Mouse (Mus musculus): ENCODE results near the gene Dusp19. TPM values are rescaled to one million over a fixed set of nuclear protein-coding genes. Genes with fewer than 3 reads are reported as not detected.

The Dusp19 gene
- total RNA-seq (2017), result 8.8 and 9.6 TPM in 2 replicates

- ATAC-seq (replicated peaks; ENCODE audit: low read depth, poor library complexity, severe bottlenecking), result peak; percentile 99
These were observed at the start of gene Dusp19, which contains the start of gene Nup35 for GRCm38 (mm10) chr2:80616854-80617737. Dusp19 (plus strand) TSS chr2:80617045. Nup35 (plus strand) TSS chr2:80617236.

DNA sequence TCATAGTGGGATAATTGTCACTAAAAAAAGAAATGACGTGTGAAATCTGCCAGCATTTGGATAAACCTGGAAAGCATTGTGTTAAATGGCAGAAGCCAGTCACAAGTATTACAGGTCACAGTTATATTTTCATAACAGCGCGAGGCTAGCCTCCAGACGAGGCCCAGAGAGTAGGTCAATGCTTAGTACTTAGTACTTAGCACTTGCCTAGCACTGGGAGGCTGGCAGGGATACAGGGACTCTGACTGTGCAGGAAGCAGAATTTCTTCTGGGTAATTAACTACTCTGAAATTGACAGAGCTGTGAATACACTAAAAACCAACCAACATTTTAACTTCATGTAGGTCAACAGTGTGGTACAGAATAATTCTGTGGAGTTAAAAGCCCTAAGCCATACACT lies 49.4 kb upstream of the Dusp19 start:
- ATAC-seq (replicated peaks; ENCODE audit: low read depth, poor library complexity, severe bottlenecking), result no peak

GRCm38 (mm10) chr2:80570656-80571055 lies 46.2 kb upstream of the Dusp19 start:
- ATAC-seq (replicated peaks; ENCODE audit: low read depth, poor library complexity, severe bottlenecking), result no peak

- ATAC-seq (replicated peaks; ENCODE audit: low read depth, poor library complexity, severe bottlenecking), result no peak
These were observed 39.6 kb upstream of the Dusp19 start for GRCm38 (mm10) chr2:80577286-80577685.

GRCm38 (mm10) chr2:80579253-80579891 lies 37.5 kb upstream of the Dusp19 start:
- peak; percentile 50 for ATAC-seq (replicated peaks; ENCODE audit: low read depth, poor library complexity, severe bottlenecking)

GRCm38 (mm10) chr2:80580311-80580961 lies 36.4 kb upstream of the Dusp19 start:
- no peak; the same call in 1 of the 2 replicates for ATAC-seq (replicated peaks; ENCODE audit: low read depth, poor library complexity, severe bottlenecking)

- peak; percentile 84 for ATAC-seq (replicated peaks; ENCODE audit: low read depth, poor library complexity, severe bottlenecking)
These were observed 35.7 kb upstream of the Dusp19 start, which contains the start of gene Nckap1 for GRCm38 (mm10) chr2:80581043-80581711. Nckap1 (minus strand) TSS chr2:80581380.

- ATAC-seq (replicated peaks; ENCODE audit: low read depth, poor library complexity, severe bottlenecking), result no peak
These were observed 34.5 kb upstream of the Dusp19 start for GRCm38 (mm10) chr2:80582356-80582755.

GRCm38 (mm10) chr2:80594215-80594918 lies 22.5 kb upstream of the Dusp19 start:
- ATAC-seq (replicated peaks; ENCODE audit: low read depth, poor library complexity, severe bottlenecking), result no peak

DNA sequence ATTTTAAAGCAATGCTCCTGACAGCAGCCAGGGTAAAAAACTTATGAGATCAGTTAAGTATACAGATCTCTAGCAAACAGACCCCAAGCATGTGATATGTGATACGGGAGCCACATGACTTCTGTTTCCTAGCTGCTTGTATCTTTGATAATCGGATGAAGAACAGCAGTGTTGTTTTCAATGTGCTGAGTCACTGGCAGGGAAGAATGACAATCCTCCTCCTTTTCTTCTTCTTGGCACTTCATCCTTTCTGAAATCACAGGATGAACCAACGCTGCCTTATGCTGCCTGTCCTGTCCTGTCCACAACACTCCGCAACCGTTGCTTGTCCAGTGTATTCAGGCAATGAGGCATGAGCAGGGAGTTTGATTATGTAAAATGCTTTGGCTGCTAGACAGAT lies 19.9 kb upstream of the Dusp19 start:
- ATAC-seq (replicated peaks; ENCODE audit: low read depth, poor library complexity, severe bottlenecking), result peak; percentile 32; the same call in 1 of the 2 replicates

DNA sequence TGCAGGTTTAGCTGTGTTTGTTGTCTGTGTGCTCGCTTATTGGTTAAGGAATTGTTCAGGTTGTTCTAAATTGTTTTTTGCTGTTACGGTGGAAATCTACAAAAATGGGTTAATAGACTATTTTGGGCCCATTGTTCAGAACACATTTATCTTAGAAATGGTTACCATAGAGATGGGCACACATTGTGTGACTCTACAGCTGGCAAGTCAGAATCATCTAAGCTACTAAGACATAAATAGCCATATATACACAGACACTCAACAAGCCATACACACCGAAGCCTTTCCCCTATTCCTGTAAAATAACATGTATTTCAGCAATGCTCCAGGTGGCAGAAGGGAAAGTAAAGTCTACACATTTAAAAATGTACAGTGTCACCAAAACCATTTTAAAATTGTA lies 17.0 kb upstream of the Dusp19 start:
- ATAC-seq (replicated peaks; ENCODE audit: low read depth, poor library complexity, severe bottlenecking), result no peak

DNA sequence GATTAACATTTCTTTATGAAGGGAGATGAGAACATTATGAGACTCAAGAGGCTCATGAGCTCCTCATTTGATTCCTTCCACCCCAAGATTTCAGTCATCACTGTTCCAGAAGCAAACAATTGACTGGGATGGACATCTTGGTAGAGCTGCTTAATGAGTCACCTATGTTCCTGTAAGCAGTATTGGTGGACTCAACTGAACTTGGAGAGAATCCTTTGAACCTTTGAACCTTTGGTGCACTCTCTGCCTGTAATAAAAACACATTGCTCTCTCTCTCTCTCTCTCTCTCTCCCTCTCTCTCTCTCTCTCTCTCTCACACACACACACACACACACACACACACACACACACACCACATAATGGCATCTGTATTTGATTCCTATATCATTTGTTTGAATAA lies 16.2 kb upstream of the Dusp19 start:
- ATAC-seq (replicated peaks; ENCODE audit: low read depth, poor library complexity, severe bottlenecking), result no peak

DNA sequence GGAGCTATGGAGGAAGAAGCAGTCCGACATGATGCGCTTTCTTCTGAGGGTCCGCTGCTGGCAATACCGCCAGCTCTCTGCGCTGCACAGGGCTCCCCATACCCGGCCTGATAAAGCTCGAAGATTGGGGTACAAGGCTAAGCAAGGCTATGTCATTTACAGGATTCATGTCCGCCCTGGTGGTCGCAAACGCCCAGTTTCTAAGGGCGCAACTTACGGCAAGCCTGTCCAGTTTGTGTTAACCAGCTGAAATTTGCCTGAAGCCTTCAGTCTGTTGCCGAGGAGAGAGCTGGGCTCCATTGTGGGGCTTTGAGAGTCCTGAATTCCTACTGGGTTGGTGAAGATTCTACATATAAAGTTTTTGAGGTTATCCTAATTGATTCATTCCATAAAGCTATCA lies 14.1 kb upstream of the Dusp19 start:
- no peak for ATAC-seq (replicated peaks; ENCODE audit: low read depth, poor library complexity, severe bottlenecking)

DNA sequence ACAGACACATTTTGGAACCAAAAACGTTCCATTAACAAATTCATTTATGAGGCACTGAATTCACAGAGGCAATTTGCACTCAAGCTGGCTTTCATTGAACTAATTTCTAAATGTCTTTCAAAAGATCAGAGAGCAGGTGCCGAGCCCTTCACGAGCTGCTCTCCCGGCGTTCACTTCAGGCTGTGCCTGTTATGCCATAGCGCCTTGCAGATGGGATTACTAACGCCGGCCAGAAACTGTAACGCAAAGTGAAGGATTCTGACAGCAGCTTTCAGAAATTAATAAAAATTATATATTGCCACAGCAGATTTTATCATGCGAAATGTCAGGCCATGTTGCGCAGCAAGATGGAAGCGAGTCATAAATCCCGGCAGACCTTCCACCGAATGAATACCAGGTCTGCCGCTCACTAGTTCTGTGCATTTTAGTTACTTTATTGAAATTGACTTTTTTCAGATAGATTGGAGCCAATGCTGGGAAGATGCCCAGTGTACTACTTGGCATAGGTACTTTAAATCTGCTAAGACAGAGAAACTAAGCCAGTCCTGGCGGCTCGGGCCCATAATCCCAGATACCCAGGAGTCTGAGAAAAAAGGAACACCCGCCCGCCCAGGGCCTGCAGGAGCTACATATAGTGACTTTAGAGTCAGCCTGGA lies 12.9 kb upstream of the Dusp19 start:
- ATAC-seq (replicated peaks; ENCODE audit: low read depth, poor library complexity, severe bottlenecking), result no peak

DNA sequence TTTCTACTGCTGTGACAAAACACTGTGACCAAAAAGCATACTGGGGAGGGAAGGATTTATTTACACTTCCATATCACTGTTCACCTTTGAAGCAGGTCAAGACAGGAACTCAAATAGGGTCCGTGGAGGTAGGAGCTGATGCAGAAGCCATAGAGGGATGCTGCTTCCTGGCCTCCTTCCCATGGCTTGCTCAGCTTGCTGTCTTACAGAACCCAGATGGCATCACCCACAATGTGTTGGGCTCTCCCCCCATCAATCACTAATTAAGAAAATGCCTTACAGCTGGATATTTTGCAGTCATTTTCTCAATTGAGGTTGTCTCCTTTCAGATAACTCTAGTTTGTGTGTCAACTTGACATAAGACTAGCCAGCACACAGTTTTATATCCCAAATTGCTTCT lies 4.6 kb upstream of the Dusp19 start:
- ATAC-seq (replicated peaks; ENCODE audit: low read depth, poor library complexity, severe bottlenecking), result no peak

- no peak for ATAC-seq (replicated peaks; ENCODE audit: low read depth, poor library complexity, severe bottlenecking)
These were observed 4.0 kb upstream of the Dusp19 start for GRCm38 (mm10) chr2:80612796-80613195.

DNA sequence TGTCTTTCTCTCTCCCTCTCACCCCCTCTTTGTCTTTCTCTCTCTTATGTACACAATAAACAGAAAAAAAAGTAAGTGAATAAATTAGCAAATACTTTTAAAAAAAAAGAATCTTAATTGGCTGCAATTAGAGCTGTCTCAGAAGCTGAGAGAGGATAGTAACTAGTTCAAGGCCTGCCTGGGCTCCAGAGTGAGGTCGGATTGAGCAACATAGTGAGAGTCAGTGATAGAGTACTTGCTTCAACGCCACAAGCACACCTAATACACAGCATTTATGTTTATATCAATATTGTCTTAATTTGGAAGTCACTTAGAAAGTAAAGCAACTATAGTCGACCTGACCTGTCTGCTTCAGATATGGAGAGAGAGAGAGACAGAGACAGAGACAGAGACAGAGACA lies 2.1 kb downstream of the Dusp19 start:
- ATAC-seq (replicated peaks; ENCODE audit: low read depth, poor library complexity, severe bottlenecking), result no peak

DNA sequence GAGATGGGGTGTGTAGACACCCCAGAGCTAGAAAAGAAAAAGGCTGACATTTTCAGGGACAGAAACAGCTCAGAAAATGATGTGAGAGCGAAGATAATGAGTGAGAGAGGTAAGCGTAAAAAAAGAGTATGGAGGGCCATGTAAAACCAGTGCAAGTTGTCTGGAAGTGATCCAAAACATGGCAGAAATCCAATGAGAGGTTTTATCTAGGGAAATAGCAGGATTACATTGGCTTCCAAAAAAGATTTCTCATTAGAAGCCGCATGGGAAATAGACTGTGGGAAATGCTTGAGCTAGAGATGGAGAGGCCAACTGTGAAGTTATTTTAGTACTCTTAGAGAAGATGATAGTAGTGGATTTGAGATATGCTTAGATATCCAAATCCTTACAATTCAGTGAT lies 5.1 kb downstream of the Dusp19 start:
- no peak for ATAC-seq (replicated peaks; ENCODE audit: low read depth, poor library complexity, severe bottlenecking)

DNA sequence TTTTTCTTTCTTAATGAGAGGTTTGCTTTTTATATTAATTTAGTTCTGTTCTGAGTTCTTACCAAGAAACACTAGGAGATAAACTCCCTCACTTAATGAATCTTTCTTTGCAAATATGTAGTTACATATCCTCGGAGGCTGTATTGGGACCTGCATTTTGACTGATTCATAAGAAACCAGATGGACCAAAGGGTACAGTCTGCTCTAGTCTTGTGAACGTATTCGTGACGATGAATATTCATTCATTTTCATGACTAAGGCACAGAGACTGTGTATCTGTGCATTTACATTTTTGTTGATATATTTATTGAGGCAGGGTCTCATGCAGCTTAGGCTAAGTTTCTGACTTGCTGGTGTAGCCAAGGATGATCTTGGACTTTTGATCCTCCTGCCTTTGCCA lies 7.7 kb downstream of the Dusp19 start:
- ATAC-seq (replicated peaks; ENCODE audit: low read depth, poor library complexity, severe bottlenecking), result no peak

All from common myeloid progenitor, adult 5-6 weeks (primary cell).